Comparison of ENCODE assay signal across 8 mouse cellular contexts in genomic region chr2:91458673-91459391, GRCm38 (mm10). TPM values are rescaled to one million over a fixed set of nuclear protein-coding genes. Genes with fewer than 3 reads are reported as not detected.
DNase-seq lines count a peak whose midpoint lies in the region; ATAC-seq lines count a peak whose summit lies in the region.

No protein-coding gene starts in this region.

- ATAC-seq in stomach, embryonic 15.5 days (ENCODE audit: insufficient read depth, low FRiP score, low read depth) = no peak

- peak overlapping the region; percentile 78 for H3K4me3 ChIP-seq in stomach, embryonic 15.5 days (replicated peaks)

- H3K27ac ChIP-seq in stomach, embryonic 15.5 days = peak overlapping the region; percentile 93

- no peaks in the 10 kb centered on the region for H3K27me3 ChIP-seq in stomach, embryonic 15.5 days (replicated peaks)

- peak; percentile 8 for DNase-seq in thymus, postnatal 0 days (ENCODE audit: low spot score)
- DNase-seq in thymus, postnatal 25 days = no peak
- DNase-seq in embryo, embryonic 9.5 days (ENCODE audit: extremely low spot score) = peak; percentile 82
- DNase-seq in heart, postnatal 10 days = peak; percentile 55 to 66
- peak; percentile 65 to 75 for DNase-seq in kidney, postnatal 4 days
- peak; percentile 64 to 67 for DNase-seq in lung, postnatal 4 days
- no peak for DNase-seq in cerebellum, adult 11 months

- intact Hi-C loops in heart, postnatal 10 days (cut with DNase I) = loop anchor here (2.0 to 5.0 kb wide), 2 partner anchors 22 to 172 kb away; no protein-coding TSS in a partner anchor

- WGBS in stomach, embryonic 15.5 days = 0% methylated on average over 32 of the region's 32 CpGs

- no peaks in the 10 kb centered on the region for H3K9me3 ChIP-seq in stomach, embryonic 15.5 days

- no peaks in the 10 kb centered on the region for H3K36me3 ChIP-seq in stomach, embryonic 15.5 days

- peak overlapping the region; percentile 20; the same call in 1 of the 2 replicates for H3K9ac ChIP-seq in stomach, embryonic 15.5 days

- H3K4me2 ChIP-seq in stomach, embryonic 15.5 days = peak overlapping the region; percentile 91

- H3K4me1 ChIP-seq in stomach, embryonic 15.5 days = peaks cover 29% of the 10 kb centered on the region

RNA-seq across cellular contexts. Expression of gene Lrp4, which starts 1.5 kb away (rescaled TPM):
- polyA plus RNA-seq in thymus, postnatal 0 days (2015; fragmentation: Nextera tagmentation; extraction: Ambion mirVana) = 2.0 and 2.4 TPM in 2 replicates
- 10 to 100 TPM; 11.4 to 13.3 TPM for total RNA-seq in heart, postnatal 10 days (2021)
- 6.3 and 6.5 TPM in 2 replicates for polyA plus RNA-seq in stomach, embryonic 15.5 days (2015; fragmentation: Nextera tagmentation; extraction: Ambion mirVana)

RNA-seq across cellular contexts. Expression of gene 1110051M20Rik, which starts 14.3 kb away (rescaled TPM):
- polyA plus RNA-seq in thymus, postnatal 0 days (2015; fragmentation: Nextera tagmentation; extraction: Ambion mirVana) = 24.5 and 25.2 TPM in 2 replicates
- 10 to 100 TPM in 1 of 2 experiments, 1 to 10 TPM in 1; 9.5 to 12.9 TPM for total RNA-seq in heart, postnatal 10 days (2021)
- polyA plus RNA-seq in stomach, embryonic 15.5 days (2015; fragmentation: Nextera tagmentation; extraction: Ambion mirVana) = 39.0 and 42.4 TPM in 2 replicates

Comparison
In these comparisons a context has a peak if more than half of its experiments do, and no peak if none do; other contexts are left out.
1. DNase-seq: peak in thymus, postnatal 0 days (single experiment), embryo, embryonic 9.5 days (single experiment), heart, postnatal 10 days (2 of 2), kidney, postnatal 4 days (2 of 2) and lung, postnatal 4 days (2 of 2); none in thymus, postnatal 25 days (single experiment) and cerebellum, adult 11 months (single experiment).